In genomic region chr9:118510941-118511690, GRCm38 (mm10) we compare ENCODE assay signal across 13 mouse cellular contexts. TPM values are rescaled to one million over a fixed set of nuclear protein-coding genes. Genes with fewer than 3 reads are reported as not detected.
DNase-seq lines count a peak whose midpoint lies in the region; ATAC-seq and TF ChIP-seq lines count a peak whose summit lies in the region.
"Had no signal": no experiment of that assay in that cellular context is flagged by ENCODE, and none has a peak within 500 bp of the region (broad histone marks: within the 10 kb centered on the region; RNA-seq: fewer than 3 reads in every experiment).

No protein-coding gene starts in this region.

- no peak for ATAC-seq in lung, postnatal 0 days
- no peak; the same call in 1 of the 2 replicates for ATAC-seq in kidney, postnatal 0 days (replicated peaks; ENCODE audit: low FRiP score, low read depth)

- peak; percentile 34 for DNase-seq in embryo, embryonic 11 days
- DNase-seq in embryo, embryonic 10 days (ENCODE audit: low spot score): no peak
- peak; percentile 24 for DNase-seq in lung, postnatal 0 days (ENCODE audit: low spot score)
- no peak for DNase-seq in lung, postnatal 14 days
- DNase-seq in kidney, postnatal 0 days (ENCODE audit: low spot score): no peak
- DNase-seq in thymus, postnatal 10 days (ENCODE audit: low spot score in 2 of 2): no peak
- no peak for DNase-seq in right cerebral cortex, adult 2 months (ENCODE audit: low spot score in 2 of 2)
- DNase-seq in thymus, postnatal 25 days: no peak
- DNase-seq: cerebellum, postnatal 25 days; lung, postnatal 4 days; right cerebral cortex, postnatal 25 days had no signal

- no peak overlapping the region for H3K9ac ChIP-seq in lung, postnatal 0 days (replicated peaks; ENCODE audit: low read depth)
- no peak overlapping the region for H3K9ac ChIP-seq in kidney, postnatal 0 days (ENCODE audit: low read depth, low read length)

- peaks cover 7% of the 10 kb centered on the region; the same call in 1 of the 2 replicates for H3K36me3 ChIP-seq in lung, postnatal 0 days (ENCODE audit: insufficient read depth, low read length)
- peaks cover 13% of the 10 kb centered on the region; the same call in 1 of the 2 replicates for H3K36me3 ChIP-seq in kidney, postnatal 0 days (ENCODE audit: insufficient read depth, low read length)

- no peaks in the 10 kb centered on the region for H3K27me3 ChIP-seq in lung, postnatal 0 days (replicated peaks; ENCODE audit: insufficient read depth, low read length)
- H3K27me3 ChIP-seq in kidney, postnatal 0 days (ENCODE audit: insufficient read depth, low read length): no peaks in the 10 kb centered on the region

- 68% methylated on average over 15 of the region's 15 CpGs for WGBS in lung, postnatal 0 days
- WGBS in kidney, postnatal 0 days: 52% methylated on average over 15 of the region's 15 CpGs

- no peak overlapping the region for H3K4me3 ChIP-seq in lung, postnatal 0 days (ENCODE audit: low read depth, low read length)
- H3K4me3 ChIP-seq in kidney, postnatal 0 days (replicated peaks; ENCODE audit: low read depth, low read length): no peak overlapping the region
- H3K4me3 ChIP-seq: erythroblast, embryonic 14.5 days had no signal

- no peak overlapping the region; the same call in 1 of the 2 replicates for H3K27ac ChIP-seq in lung, postnatal 0 days (ENCODE audit: low read length)
- H3K27ac ChIP-seq in kidney, postnatal 0 days: peak overlapping the region; percentile 58

- no peak overlapping the region for H3K4me2 ChIP-seq in lung, postnatal 0 days (replicated peaks; ENCODE audit: low read depth, low read length)
- H3K4me2 ChIP-seq in kidney, postnatal 0 days (ENCODE audit: low read length): no peak overlapping the region

- TF ChIP-seq EP300 in lung, postnatal 0 days (IDR thresholded peaks at IDR 0.05): no peak

- no peaks in the 10 kb centered on the region for H3K9me3 ChIP-seq in lung, postnatal 0 days (ENCODE audit: low read length)
- H3K9me3 ChIP-seq in kidney, postnatal 0 days (replicated peaks; ENCODE audit: low read length): no peaks in the 10 kb centered on the region

- peaks cover 10% of the 10 kb centered on the region; the same call in 1 of the 2 replicates for H3K4me1 ChIP-seq in lung, postnatal 0 days (ENCODE audit: insufficient read depth, low read depth, low read length)
- H3K4me1 ChIP-seq in kidney, postnatal 0 days (replicated peaks; ENCODE audit: insufficient read depth, low read length): peaks cover 20% of the 10 kb centered on the region; the same call in 1 of the 2 replicates

- no peak for TF ChIP-seq CTCF in lung, postnatal 0 days (IDR thresholded peaks at IDR 0.05)
- no peak for TF ChIP-seq CTCF in kidney, postnatal 0 days (IDR thresholded peaks at IDR 0.05; ENCODE audit: low read depth)

RNA-seq across cellular contexts. Expression of gene Golga4, which starts 5.0 kb away (rescaled TPM):
- polyA plus RNA-seq in lung, postnatal 0 days (2015; fragmentation: Nextera tagmentation; extraction: Ambion mirVana): 30.6 and 35.6 TPM in 2 replicates
- polyA plus RNA-seq in kidney, postnatal 0 days (2015; fragmentation: Nextera tagmentation; extraction: Ambion mirVana): 38.9 and 46.5 TPM in 2 replicates

RNA-seq across cellular contexts. Expression of gene Eomes, which starts 33.1 kb away (rescaled TPM):
- polyA plus RNA-seq in lung, postnatal 0 days (2015; fragmentation: Nextera tagmentation; extraction: Ambion mirVana): 0.05 and 0.06 TPM in 2 replicates
- polyA plus RNA-seq in kidney, postnatal 0 days (2015; fragmentation: Nextera tagmentation; extraction: Ambion mirVana): 0.08 TPM in 1 of 2 replicates, not detected in the other
- polyA plus RNA-seq: erythroblast, embryonic 14.5 days; stomach, embryonic 14.5 days had no signal

Comparison
In these comparisons a context has a peak if more than half of its experiments do, and no peak if none do; other contexts are left out.
1. DNase-seq: peak in embryo, embryonic 11 days (single experiment) and lung, postnatal 0 days (single experiment); none in embryo, embryonic 10 days (single experiment), lung, postnatal 14 days (single experiment), kidney, postnatal 0 days (single experiment), thymus, postnatal 10 days (0 of 2), right cerebral cortex, adult 2 months (0 of 2) and thymus, postnatal 25 days (single experiment).